Mouse (Mus musculus): ENCODE results near the gene Gm21974.
"Not testable (repeated sequence)": the region's sequence is repeated elsewhere in the genome, so short reads cannot be mapped to it uniquely, and the experiment has no call there.

Gm21974 gene

DNA sequence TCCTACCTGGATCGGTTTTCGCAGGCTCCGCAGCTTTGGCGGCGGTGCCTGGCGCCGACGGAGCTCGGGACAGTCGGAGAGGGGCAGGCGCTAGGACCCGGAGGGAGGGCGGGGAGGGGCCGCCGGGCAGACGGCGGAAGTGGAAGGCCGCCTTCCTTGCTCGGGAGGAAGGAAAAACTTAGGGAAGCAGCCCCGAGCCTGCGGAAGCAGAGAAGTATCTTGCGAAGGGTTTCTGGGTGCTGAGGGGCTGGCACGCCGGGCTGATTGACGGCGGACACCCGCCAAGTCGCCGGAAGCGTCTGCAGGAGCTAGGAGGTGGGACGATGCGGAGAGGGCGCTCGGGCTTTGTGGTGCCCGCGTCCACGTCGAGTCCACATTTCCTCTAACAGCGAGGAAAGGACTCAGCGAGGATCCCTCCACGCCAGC lies 19.2 kb downstream of the Gm21974 start, which contains the start of gene Zfp646:
Gene Zfp646, plus strand, starts transcription at position 181 of the 426 bp plus-strand sequence.
- DNase-seq, result peak; percentile 78 to 90

GRCm38 (mm10) chr7:127875627-127876001 lies 19.6 kb downstream of the Gm21974 start:
- DNase-seq, result peak; percentile 91 to 96

DNA sequence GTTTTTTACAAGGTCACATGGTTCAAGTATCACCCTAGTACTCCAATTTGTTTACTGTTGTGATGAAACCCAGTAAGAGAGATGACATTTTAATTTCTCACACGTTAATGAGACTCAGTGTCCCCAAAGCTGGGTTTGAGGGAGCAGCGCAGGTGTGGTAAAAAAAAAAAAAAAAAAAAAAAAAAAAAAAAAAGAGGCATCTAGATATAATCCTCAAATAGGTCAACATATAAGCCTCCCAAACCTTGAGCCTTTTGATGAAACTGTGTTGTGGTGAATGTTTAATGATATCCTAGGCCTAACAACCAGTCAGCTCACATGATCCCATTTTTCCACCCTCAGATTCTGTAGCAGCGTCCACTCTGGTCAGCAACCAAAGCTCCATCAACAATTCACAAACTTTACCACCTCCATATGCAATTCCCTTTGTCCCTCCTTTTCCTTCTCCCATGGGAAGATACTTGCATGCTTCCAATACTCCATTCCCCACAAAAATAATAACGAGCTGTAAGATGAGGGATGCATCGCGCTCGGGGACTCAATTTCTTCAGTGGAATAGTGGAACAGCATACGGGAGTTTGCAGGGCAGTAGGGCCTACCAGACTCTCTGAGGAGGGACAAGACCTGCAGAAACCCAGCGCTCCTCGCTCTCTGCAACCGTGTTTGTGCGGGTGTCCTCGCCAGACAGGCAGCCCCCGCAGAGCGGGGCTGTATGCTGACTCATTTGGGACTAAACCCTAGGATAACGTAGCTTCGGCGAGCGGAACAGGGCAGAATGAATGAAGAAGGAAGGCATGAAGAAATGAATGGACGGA lies 20.2 kb downstream of the Gm21974 start:
- DNase-seq, result no peak

DNA sequence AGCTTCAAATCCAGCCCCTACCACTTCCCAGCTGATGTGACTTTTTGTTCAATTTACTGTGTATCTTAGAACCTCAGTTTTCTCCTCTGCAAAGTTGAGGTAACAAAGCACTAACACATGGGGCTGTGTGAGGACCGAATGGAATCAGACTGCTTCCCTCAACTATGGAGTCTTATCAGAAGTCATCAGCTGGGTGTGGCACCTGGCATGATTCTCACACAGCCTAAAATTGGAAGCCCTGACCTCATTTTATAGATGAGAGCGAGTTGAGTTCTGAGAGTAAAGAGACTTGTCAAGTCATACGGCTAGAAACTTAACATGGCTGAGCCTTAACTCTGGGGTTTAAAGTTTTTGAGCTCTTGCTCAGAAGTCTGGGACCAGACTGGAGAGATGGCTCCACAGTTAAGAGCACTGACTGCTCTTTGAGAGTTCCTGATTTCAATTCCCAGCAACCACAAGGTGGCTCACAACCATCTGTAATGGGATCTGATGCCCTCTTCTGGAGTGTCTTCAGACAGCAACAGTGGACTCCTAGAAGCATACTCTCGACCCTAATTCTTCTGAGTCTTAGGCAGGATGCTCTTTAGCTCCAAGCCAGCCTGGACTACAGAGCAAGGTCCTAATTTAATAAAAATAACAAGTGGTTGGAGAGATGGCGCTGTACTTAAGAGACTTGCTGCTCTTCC lies 25.0 kb downstream of the Gm21974 start:
- no peak for DNase-seq

GRCm38 (mm10) chr7:127869149-127869810 lies 26.0 kb downstream of the Gm21974 start:
- no peak for DNase-seq

- no peak for DNase-seq
These were observed 27.6 kb downstream of the Gm21974 start for GRCm38 (mm10) chr7:127867641-127868040.

GRCm38 (mm10) chr7:127866434-127866833 lies 28.8 kb downstream of the Gm21974 start:
- DNase-seq, result no peak

DNA sequence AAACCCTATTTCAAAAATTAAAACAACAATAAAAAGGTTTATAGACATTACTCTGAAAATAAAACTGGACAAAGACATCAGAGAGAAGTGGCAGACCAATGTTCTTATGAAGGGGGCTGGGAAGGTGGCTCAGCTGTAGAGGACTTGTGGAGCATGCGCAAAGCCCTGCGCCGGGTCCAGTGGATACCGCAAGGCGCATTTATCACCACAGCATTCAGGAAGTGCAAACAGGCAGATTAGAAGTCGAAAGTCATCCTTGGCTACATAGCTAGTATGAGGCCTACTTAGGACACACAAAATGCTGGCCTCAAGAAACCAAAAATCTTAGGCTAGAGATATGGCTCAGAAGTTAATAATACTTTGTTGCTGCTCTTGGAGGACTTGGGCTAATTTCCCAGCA lies 37.0 kb downstream of the Gm21974 start:
- DNase-seq, result peak in 1 of 2 experiments; percentile 11

GRCm38 (mm10) chr7:127850906-127851305 lies 44.3 kb downstream of the Gm21974 start:
- no peak for DNase-seq

DNA sequence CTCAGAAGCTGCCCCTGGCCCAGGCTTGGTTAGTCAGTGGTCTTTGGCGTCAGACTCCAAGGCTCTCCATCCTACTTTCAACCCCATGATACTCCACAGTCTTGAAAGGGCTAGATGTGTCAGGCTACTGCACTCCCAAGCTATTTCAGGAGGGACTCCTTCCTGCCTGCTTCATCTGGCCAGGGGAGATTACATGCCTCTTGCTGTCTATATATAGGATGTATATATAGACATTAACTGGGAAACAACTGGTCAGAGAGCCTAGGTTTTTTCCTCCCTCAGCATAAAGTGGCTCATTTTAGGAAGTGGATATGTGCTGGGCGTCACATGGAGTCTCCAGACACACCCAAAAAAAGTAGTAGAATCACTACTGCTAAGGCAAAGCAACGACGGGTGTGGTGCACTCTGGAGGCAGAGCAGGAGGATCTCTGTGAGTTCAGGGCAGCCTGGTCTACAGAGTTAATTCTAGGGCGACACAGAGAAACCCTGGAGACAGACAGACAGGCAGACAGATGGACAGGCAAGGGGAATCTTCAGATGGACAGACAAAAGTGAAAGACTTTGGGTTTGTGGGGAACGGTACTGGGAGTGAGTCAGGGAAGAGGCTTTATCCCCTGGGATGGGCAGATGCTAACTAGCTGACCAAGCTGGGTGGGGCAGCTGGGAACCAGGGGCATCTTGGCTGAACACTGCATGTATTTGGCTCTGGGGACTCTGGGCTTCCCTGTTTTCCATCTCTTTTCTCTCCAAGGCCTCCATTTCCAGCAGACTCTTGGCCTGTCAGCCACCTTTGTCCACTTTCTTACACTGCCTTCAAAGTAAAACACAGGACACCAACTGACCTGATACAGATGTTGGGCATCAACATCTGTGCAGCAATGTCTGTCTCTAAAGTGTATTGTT lies 45.0 kb downstream of the Gm21974 start:
- no peak for DNase-seq

DNA sequence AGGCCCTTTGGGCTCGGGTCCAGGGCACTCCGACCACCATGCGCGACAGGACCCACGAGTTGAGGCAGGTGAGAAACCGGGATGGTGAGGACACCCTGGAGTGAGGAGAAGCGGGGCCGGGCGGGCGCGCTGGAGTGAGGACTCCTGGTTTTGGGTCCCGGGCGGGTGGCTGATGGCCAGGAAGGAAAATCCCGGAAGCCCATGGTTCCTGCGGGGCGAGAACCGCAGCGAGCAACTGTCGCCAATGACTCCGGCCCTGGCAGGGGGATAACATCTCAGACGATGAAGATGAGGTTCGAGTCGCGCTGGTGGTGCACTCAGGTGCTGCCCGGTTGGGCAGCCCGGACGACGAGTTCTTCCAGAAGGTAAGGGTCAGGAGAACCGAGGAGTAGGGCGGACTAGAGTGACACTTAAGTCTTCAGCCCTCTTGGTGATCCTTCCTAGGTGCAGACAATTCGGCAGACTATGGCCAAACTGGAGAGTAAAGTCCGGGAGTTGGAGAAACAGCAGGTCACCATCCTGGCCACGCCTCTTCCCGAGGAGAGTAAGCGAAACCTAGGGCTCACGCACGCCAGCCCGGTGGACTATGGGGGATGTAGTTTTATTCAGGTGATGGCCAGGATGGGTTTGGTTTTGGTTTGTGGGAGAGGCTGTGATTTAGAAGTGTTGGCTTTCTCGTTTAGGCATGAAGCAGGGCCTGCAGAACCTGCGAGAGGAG lies 53.1 kb downstream of the Gm21974 start:
- DNase-seq, result peak; percentile 90 to 94

GRCm38 (mm10) chr7:127841340-127842000 lies 53.8 kb downstream of the Gm21974 start:
- DNase-seq, result peak; percentile 92 to 97

DNA sequence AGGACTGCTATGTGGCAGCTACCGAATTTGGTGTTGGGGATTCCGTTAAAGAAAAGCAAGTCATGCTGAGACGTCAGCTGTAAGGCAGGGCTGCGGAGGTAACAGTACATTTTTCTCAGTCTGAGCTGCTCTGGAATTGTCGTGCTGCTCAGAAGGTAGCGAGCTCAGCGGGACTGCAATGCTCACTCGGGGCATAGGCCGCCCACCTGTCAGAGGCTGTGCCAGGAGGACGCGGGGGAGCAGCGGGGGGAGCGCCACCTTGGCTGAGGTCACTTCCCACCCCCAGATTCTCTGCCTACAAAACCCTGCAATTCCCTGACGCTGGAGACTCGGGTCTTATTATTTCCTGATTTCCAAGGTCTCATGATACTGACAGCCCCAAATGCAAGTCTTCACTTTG lies 54.4 kb downstream of the Gm21974 start:
- peak; percentile 31 to 66 for DNase-seq

GRCm38 (mm10) chr7:127840031-127840430 lies 55.2 kb downstream of the Gm21974 start:
- DNase-seq, result not testable (repeated sequence)

DNA sequence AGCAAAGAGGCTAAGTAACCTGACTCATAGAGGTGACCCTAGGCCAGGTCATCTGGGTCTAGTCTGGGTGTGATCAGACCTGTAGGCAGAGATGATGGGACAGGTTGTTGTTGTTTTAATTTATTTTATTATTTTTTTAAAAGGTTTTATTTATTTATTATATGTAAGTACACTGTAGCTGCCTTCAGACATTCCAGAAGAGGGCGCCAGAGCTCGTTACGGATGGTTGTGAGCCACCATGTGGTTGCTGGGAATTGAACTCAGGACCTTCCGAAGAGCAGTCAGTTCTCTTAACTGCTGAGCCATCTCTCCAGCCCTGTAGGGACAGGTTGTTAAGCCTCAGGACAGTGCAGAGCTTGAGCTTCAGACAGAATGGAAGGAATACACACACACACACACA lies 57.4 kb downstream of the Gm21974 start:
- DNase-seq, result not testable (repeated sequence)

- DNase-seq, result no peak
These were observed 57.8 kb downstream of the Gm21974 start for GRCm38 (mm10) chr7:127837473-127837872.

Measured in kidney, postnatal 25 days (tissue).